Mouse (Mus musculus) limb, embryonic 14.5 days (tissue): ENCODE data around the gene Supv3l1. TPM values are rescaled to one million over a fixed set of nuclear protein-coding genes. Genes with fewer than 3 reads are reported as not detected.
A peak's percentile ranks its signal among the peaks of the same experiment; 100 is the strongest.
"Not testable (repeated sequence)": the region's sequence is repeated elsewhere in the genome, so short reads cannot be mapped to it uniquely, and the experiment has no call there.

Experiments
- ATAC-seq: fragments of 200-750 bp; cut with Nextera tagmentation; 2 replicates; pipeline ENCODE4 v1.8.0; 2017; ENCODE audit warnings: low read depth, moderate number of reproducible peaks, moderate TSS enrichment; ENCODE audit not compliant: low FRiP score
- DNase-seq: peaks from one replicate; pipeline ENCODE4 v3.0.0-alpha.2; 2015; ENCODE audit warnings: low spot score
- H3K27ac ChIP-seq: fragments of 300-500 bp; sonication (generic); replicated peaks from 2 replicates; pipeline ENCODE4 v1.5.1; 2014; ENCODE audit warnings: low read depth, mild to moderate bottlenecking, low read length, moderate library complexity, mixed read lengths
- H3K27me3 ChIP-seq: fragments of 300-500 bp; sonication (generic); 2 replicates; pipeline ENCODE4 v1.6.1; 2014; ENCODE audit warnings: low read length, mixed read lengths; ENCODE audit not compliant: control insufficient read depth, insufficient read depth
- H3K36me3 ChIP-seq: fragments of 300-500 bp; sonication (generic); 2 replicates; pipeline ENCODE4 v1.6.1; 2014; ENCODE audit warnings: mild to moderate bottlenecking, low read length, moderate library complexity, mixed read lengths; ENCODE audit not compliant: control insufficient read depth, insufficient read depth
- H3K4me1 ChIP-seq: fragments of 300-500 bp; sonication (generic); 2 replicates; pipeline ENCODE4 v1.6.1; 2014; ENCODE audit warnings: antibody characterized with exemption, low read length, mixed read lengths; ENCODE audit not compliant: control insufficient read depth, insufficient read depth
- H3K4me2 ChIP-seq: fragments of 300-500 bp; sonication (generic); replicated peaks from 2 replicates; pipeline ENCODE4 v1.6.1; 2014; ENCODE audit warnings: low read depth, mild to moderate bottlenecking, low read length, moderate library complexity; ENCODE audit not compliant: severe bottlenecking
- H3K4me3 ChIP-seq: fragments of 300-500 bp; sonication (generic); replicated peaks from 2 replicates; pipeline ENCODE4 v1.5.1; 2014; ENCODE audit warnings: low read length
- H3K9ac ChIP-seq: fragments of 300-500 bp; sonication (generic); 2 replicates; pipeline ENCODE4 v1.6.1; 2014; ENCODE audit warnings: mild to moderate bottlenecking, low read depth, low read length, moderate library complexity; ENCODE audit not compliant: severe bottlenecking
- H3K9me3 ChIP-seq: fragments of 300-500 bp; sonication (generic); 2 replicates; pipeline ENCODE4 v1.6.1; 2016; ENCODE audit warnings: low read length; ENCODE audit not compliant: control insufficient read depth
- POLR2A ChIP-seq: fragments of 200-500 bp; IDR thresholded peaks from 2 replicates; pipeline ENCODE4 v1.8.0; 2012; ENCODE audit warnings: inconsistent platforms, mild to moderate bottlenecking, moderate library complexity, borderline replicate concordance; ENCODE audit not compliant: insufficient read depth, insufficient read length; ENCODE audit errors: extremely low read depth
- WGBS: fragments of 180-500 bp; shearing (Covaris S2); extraction: QIAGEN DNeasy Blood & Tissue Kit; methylation state at CpG from one replicate; pipeline ENCODE4 v1.1.7; 2014; 5-methylcytosine and 5-hydroxymethylcytosine counted together
- polyA plus RNA-seq, 2 experiments: library from polyadenylated mRNA; depleted of rRNA in 1 of 2; stranded (reverse) in 1 of 2; unstranded in 1 of 2; fragments of >200 nt; fragmentation: Nextera tagmentation in 1 of 2; extraction: Ambion mirVana in 1 of 2; gene quantifications; 2 replicates each; pipeline versions ENCODE4 v1.2.1 to v1.2.3; 2012 to 2014

Gene Supv3l1
- polyA plus RNA-seq, 2 experiments, result 24.2 to 30.8 TPM

DNA sequence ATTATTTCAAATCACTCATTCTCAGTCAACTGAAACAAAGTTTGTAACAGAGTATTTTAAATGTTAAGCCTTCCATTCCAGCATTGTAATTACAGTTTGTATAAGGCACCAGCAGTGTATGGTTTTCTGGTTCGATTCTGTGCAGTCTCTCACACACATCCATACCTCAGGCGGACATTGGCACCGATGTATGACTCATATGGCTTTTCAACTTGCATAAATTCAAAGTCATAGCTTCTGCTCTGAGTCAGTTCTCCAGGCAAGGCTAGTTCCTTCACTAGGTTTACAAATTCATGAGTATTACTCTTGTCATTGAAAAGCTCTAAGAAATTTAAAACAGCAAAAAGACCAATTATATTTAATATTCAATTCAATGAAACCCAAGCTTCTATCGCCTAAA, 20.2 kb upstream of the Supv3l1 start:
- ATAC-seq, result no peak
- Histone ChIP-seq H3K9ac (no peak overlapping the region), H3K27me3 (no peaks in the 10 kb centered on the region), H3K4me1 (no peaks in the 10 kb centered on the region), H3K9me3 (no peaks in the 10 kb centered on the region), H3K27ac (no peak overlapping the region), H3K4me2 (no peak overlapping the region), H3K36me3 (peaks cover 14% of the 10 kb centered on the region), H3K4me3 (no peak overlapping the region)
- 95% methylated on average over 4 of the region's 4 CpGs for WGBS
- no peak for TF ChIP-seq POLR2A
- DNase-seq, result no peak

DNA sequence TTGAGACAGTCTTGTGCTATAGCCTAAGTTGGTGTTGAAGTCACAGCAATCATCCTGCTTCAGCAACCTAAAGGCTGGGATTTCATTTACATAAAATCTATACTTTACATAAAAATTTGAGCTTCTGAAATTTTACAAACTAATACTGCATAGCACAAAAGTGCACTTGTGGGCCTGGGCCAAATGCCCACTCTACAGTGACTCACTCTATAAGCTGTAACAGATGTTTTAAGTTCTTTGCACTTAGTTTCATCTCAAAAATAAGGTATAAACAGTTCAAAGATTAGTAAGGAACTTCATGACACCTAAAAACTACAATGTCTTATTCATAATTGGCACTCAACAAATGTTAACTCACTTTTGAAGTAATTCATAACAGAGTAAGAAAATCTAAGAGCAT, 11.8 kb upstream of the Supv3l1 start:
- ATAC-seq (no peak), DNase-seq (no peak)
- H3K9me3 ChIP-seq, result no peaks in the 10 kb centered on the region
- no peaks in the 10 kb centered on the region for H3K27me3 ChIP-seq
- no peak overlapping the region for H3K27ac ChIP-seq
- no peaks in the 10 kb centered on the region for H3K4me1 ChIP-seq
- peaks cover 44% of the 10 kb centered on the region for H3K36me3 ChIP-seq
- H3K4me2 ChIP-seq, result no peak overlapping the region
- H3K4me3 ChIP-seq, result no peak overlapping the region
- TF ChIP-seq POLR2A, result no peak
- no peak overlapping the region for H3K9ac ChIP-seq

DNA sequence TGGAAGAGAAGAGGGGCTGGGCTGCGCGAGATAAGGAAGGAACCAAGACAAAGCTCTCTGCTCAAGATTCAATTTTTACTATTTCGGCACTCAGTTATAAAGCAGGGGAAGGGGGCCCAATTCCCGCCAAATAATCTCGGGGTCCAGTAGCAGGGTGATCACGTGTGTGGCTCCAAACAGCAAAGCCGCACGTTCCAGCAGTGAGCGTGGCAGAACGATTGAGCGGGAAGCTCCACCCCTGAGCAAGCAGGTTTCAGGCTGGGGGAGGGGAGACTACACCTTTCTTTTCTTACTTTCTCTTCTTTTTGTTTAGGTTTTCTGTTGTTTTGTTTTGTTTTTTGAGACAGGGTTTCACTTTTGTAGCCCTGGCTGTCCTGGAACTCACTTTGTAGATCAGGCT, 2.5 kb upstream of the Supv3l1 start:
- peaks cover 24% of the 10 kb centered on the region for H3K36me3 ChIP-seq
- not testable (repeated sequence) for H3K27ac ChIP-seq, H3K9ac ChIP-seq, H3K4me1 ChIP-seq, H3K27me3 ChIP-seq, H3K4me3 ChIP-seq, H3K4me2 ChIP-seq, ATAC-seq, H3K9me3 ChIP-seq, DNase-seq
- 72% methylated on average over 11 of the region's 11 CpGs for WGBS

GRCm38 (mm10) chr10:62450280-62450640, 722 bp upstream of the Supv3l1 start:
- 45% methylated on average over 18 of the region's 18 CpGs for WGBS
- no peak for DNase-seq
- Histone ChIP-seq H3K9me3 (no peaks in the 10 kb centered on the region), H3K4me3 (peak overlapping the region; percentile 99), H3K9ac (peak overlapping the region; percentile 96), H3K27me3 (no peaks in the 10 kb centered on the region), H3K27ac (peak overlapping the region; percentile 71), H3K4me1 (peaks cover 9% of the 10 kb centered on the region), H3K4me2 (peak overlapping the region; percentile 73), H3K36me3 (peaks cover 29% of the 10 kb centered on the region)
- TF ChIP-seq POLR2A, result no peak
- ATAC-seq, result no peak

GRCm38 (mm10) chr10:62430427-62430826, 19.1 kb downstream of the Supv3l1 start:
- Histone ChIP-seq H3K4me1 (peaks cover 10% of the 10 kb centered on the region), H3K4me2 (no peak overlapping the region), H3K36me3 (peaks cover 77% of the 10 kb centered on the region), H3K9me3 (no peaks in the 10 kb centered on the region), H3K27ac (no peak overlapping the region), H3K9ac (no peak overlapping the region), H3K27me3 (no peaks in the 10 kb centered on the region), H3K4me3 (no peak overlapping the region)
- DNase-seq (no peak), ATAC-seq (no peak)
- 95% methylated on average over 5 of the region's 5 CpGs for WGBS
- TF ChIP-seq POLR2A, result no peak
